Mouse (Mus musculus): Measurements from ENCODE around the gene 8030474K03Rik.
"Not testable (repeated sequence)": the region's sequence is repeated elsewhere in the genome, so short reads cannot be mapped to it uniquely, and the experiment has no call there.

The 8030474K03Rik gene

DNA sequence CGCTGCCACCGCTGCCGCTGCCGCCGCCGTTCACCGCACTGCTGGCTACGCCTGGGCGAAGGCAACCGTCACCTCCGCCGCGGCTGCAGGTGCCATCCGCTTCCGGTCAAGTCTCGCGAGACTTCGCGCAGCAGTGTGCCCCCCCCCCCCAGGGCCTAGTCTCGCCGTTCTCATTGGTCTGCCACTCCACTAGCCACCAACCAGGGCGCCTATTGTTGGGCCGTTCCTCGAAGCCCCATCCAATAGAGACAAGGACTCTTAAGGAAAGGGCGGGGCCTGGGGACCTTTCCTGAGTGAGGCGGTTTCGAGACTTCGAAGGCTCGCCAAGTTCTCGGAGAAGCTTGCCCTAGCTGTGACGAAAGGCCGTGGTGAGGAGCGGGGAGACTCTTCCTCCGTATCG is at the start of gene 8030474K03Rik, which contains the start of gene Gm4779:
Gene 8030474K03Rik, plus strand, starts transcription at position 315 of the 400 bp plus-strand sequence.
Gene Gm4779, minus strand, starts transcription at position 82 of the 400 bp plus-strand sequence.
- DNase-seq (ENCODE audit: extremely low spot score) = no peak

DNA sequence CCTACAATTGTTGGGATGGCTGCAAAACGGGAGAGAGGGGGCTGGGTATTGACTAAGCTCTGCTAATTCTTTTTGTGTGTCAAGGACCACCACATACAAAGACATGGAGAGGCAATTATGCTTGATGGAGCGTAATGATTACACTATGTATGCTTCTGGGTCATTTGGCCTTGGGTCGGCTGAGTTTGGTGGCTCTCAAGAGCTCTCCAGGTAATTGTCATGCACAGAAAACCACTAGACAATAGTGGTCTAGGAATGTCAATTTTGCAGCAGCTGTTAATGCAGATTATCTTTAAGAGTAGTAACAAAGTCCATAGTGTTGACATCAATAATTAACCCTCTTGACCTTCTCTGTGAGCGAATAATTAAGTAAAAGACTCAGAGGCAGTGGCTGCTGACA is 44.3 kb upstream of the 8030474K03Rik start:
- no peak for DNase-seq (ENCODE audit: extremely low spot score)

DNA sequence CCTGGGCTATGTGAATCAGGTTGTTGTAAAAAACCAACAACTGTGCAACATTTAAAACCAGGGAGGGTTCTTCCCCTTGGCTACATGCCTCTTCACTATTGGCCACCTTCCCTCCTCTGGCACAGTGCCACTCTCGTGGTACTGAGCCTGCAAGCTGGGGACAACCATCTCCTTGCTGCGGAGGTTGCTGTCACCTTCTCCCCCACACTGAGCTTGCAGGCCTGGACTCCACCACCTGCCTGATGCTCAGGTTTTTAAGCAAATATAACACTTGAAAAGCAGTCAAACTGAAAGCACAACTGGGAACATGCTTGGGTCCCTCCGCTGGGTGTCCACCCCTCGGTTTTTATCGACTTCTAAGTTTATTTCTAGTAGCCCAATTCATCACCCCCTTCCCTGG is 40.0 kb upstream of the 8030474K03Rik start:
- DNase-seq (ENCODE audit: extremely low spot score) = no peak

DNA sequence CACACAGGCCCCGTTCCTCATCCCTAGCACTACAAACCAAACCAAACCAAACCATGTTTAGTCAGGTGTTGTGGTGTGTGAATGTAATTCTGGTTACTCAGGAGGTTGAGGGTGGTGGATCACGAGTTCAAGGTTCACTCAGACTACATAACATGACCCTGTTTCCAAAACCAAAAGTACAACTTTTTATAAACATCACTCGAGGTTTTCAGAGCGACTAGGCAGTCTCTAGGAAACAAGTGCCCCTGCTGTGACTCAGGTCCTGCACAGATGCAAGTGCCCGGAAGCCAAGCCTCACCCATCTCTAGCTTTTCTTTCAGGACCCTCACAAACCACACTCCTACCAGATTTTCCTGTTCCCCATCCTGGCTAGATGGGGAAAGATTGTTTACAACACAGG is 29.8 kb upstream of the 8030474K03Rik start:
- DNase-seq (ENCODE audit: extremely low spot score) = no peak

DNA sequence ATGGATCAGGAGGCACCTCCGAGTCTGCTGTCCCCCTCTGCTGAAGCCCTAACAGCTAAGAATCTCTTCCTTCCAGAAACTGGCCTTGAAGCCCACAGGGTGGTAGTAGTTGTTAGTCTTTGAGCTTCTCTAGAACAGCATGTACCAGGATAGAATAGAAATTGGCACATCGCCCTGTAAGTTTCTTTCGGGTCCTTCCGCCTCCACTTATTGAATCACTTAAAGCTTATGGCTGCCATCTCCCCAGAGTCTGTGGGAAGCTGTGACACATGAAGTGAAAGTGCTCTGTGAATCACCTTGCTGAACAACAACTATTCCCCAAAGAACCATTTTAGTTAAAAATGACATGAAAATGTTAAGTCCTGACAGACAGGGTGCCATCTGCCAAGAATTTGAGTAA is 29.3 kb upstream of the 8030474K03Rik start:
- no peak for DNase-seq (ENCODE audit: extremely low spot score)

DNA sequence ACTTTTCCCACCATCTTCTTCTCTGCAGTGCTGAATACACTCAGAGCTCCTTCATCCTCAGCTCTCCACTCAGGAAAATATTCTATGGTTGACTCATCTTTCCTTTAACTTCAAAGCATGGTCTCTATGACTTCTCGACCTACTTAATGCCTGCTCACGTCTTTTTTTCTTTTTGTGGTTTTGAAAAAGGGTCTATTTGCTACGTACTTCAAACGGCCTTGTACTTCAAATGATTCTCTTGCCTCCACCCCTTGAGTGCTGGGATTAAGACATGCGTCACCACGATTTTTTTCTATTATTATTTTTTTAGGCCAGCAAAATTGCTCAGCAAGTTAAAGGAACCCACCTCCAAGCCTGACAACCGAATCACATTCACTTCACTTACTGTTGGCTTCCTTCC is 27.2 kb upstream of the 8030474K03Rik start:
- DNase-seq (ENCODE audit: extremely low spot score) = no peak

DNA sequence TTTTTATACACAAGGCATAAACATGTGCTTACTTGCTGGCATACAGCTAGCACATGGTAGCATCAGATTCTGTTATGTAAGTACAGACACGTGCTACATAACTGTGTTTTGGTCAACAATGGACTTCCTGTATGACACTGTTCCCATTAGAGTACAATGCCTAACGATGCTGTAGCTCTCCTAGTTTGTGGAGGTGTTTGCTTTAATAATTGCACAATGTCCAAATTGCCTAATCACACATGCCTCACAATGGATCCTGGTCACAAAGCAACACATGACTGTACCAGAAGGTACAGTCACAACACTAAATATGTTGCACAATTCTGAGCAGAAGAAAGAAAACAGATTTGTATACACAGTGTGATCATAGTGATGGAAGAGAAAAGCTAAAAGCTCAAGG is 25.0 kb upstream of the 8030474K03Rik start:
- DNase-seq (ENCODE audit: extremely low spot score) = no peak

DNA sequence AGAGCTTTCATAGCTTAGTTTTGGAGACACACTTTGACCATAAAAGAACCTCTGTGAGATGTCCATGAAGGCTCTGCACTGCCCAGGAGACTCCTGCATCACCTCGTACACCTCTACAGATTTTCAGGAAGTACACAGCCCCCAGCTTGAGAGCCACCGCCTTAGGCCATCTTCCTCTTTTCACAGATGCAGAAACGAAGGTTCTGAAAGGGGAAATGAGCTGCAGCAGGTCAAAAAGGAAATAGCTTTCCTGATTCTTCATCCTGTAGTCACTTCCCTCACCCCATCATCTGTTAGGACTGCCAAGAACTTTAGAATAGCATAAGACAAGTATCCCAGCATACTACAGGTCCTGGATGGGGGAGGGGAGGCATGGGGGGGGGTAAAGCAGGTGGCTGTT is 24.1 kb upstream of the 8030474K03Rik start:
- DNase-seq (ENCODE audit: extremely low spot score) = no peak

DNA sequence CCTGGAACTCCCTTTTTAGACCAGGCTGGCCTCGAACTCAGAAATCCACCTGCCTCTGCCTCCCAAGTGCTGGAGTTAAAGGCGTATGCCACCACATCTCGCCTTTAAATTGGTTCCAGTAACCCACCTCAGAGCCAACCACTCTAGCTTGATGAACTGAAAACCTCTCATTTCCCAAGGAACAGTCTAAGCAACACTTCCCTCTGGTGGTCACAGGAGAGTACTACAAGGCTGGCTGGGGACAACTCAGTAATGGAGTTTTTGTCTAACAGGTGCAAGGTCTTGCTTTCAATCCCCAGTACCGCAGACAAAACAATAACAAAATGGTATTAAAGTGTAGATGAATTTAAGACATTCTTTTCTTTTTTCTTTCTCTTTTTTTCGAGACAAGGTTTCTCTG is 22.4 kb upstream of the 8030474K03Rik start:
- peak; percentile 32 for DNase-seq (ENCODE audit: extremely low spot score)

DNA sequence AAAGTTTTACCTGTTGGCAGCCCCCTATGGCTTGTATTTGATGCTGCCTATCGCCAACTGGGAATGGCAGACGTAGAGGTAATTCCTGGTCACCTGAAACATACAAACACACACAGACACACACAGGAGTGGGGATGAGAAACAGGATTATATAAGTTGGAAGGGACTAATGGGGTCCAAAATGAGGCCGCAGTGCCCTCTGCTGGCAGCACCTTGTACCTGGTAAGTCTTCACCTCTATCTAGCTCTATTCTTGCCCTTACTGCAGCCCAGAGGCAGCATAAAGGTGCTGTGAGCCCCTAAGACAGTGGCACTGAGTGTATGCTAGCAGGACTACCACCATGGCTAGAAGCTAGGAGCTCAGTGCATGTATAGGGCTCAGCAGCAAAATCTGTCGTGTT is 2.9 kb upstream of the 8030474K03Rik start:
- peak; percentile 4 for DNase-seq (ENCODE audit: extremely low spot score)

DNA sequence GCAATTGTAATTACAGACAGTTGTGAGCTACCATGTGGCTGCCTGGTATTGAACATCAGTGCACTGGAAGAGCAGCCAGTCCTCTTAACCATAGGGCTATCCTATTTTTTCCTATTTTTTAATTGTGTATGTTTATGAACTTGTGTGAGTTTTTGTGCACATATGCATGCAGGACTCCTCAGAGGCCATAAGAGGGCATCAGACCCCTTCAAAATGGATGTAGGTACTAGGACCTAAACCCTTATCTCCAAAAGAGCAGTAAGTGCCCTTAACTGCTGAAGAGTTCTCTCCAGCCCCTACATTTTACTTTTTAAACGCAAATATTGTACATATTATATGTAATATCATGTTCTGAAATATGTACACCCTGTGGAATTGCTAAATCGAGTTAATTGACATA is 11.1 kb downstream of the 8030474K03Rik start:
- DNase-seq (ENCODE audit: extremely low spot score) = peak; percentile 4

DNA sequence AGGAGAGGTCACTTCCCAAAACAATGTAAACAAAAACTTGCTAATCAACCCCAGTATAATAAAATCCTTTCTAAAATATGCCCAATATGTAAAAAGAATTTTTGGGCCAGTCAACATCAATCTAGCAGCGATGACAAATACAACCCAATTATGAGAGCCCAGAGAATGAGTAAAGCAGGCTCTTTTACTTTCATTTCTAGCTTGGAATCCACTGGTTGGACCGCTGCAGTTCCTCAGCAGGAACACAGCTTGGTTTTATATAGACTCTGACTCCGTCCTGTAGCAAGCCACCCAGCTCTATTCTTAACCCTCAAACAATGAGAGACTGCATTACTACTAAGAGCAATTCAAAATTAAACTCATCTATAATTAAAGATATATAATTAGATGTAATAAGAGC is 17.3 kb downstream of the 8030474K03Rik start:
- DNase-seq (ENCODE audit: extremely low spot score) = no peak

DNA sequence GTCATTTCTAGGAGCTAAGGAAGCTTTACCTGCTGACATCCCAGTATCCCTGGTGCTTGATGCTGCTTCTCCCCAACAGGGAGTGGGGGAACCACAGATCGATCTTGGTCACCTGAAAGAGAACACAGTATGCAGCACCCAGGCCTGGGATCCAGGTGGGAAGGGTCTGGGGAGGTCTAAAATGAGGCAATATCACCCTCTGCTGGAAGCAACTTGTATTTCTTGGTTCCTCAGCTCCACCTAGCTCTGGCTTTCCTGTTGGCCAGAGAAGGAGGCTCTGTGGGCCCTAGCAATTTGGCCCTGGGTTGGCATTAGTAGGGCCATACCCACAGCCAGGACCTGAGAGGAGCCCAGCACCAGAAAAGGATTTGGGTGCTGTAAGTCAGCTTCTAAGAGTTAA is 24.7 kb downstream of the 8030474K03Rik start:
- peak; percentile 3 for DNase-seq (ENCODE audit: extremely low spot score)

DNA sequence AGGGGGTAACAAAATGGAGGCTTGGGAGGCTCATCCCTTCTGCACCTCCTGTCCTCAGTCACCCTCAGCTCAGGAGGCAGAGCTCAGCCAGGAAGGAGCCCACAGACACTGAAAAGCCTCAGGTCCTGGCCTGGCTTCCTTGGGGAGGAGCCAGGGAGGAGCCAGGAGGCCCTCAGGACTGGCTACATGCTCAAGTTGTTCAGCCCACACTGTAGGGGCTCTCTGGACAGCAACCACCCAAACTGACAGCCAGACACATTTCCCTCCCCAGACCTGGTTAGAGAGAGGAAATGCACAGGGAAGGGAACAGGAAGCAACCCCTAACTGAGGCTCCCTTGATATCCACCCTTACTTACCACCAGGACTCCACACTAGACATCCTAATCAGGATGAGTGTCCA is 25.5 kb downstream of the 8030474K03Rik start:
- DNase-seq (ENCODE audit: extremely low spot score) = not testable (repeated sequence)

DNA sequence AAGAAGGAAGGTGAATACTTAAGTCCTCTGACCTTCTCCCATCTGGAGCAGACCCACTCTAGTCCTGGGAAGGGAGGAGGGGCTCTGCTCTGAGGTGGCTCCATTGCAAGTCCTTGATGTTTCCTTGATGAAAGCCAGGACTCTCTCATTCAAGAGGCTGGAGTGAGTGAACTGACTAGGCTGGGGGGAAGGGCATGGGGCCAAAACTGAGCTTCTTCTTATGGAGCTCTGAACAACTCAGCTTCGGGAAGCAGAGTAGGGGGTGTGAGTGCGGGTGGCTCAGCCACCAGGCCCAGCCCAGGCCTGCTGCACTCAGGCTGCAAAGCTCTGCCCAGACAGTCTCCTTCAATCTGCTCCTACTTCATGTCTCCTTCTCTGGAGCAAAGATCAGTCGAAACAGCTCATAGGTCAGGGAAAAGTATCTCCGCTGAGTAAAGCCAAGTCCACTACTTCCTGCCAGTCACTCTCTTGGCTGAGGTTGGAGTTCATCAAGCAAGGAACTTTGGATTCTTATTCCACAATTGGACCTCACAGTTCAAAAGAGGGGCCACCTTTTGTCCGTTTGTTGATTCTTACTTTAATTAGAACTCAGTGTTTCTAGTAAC is 52.8 kb downstream of the 8030474K03Rik start:
- DNase-seq (ENCODE audit: extremely low spot score) = peak; percentile 20

Measured in embryo, embryonic 9.5 days (tissue).